Mouse (Mus musculus): Measurements from ENCODE around the gene Hmg20b. TPM values are rescaled to one million over a fixed set of nuclear protein-coding genes. Genes with fewer than 3 reads are reported as not detected.
A peak's percentile ranks its signal among the peaks of the same experiment; 100 is the strongest.

Hmg20b gene
- total RNA-seq, 2 experiments from 2014 or later, result 81.2 to 97.5 TPM

GRCm38 (mm10) chr10:81327959-81328358, 22.3 kb downstream of the Hmg20b start:
- DNase-seq, result no peak

- DNase-seq, result peak; percentile 53
Observed at GRCm38 (mm10) chr10:81326858-81327257, 23.4 kb downstream of the Hmg20b start.

GRCm38 (mm10) chr10:81325781-81326180, 24.5 kb downstream of the Hmg20b start:
- no peak for DNase-seq

GRCm38 (mm10) chr10:81325176-81325575, 25.1 kb downstream of the Hmg20b start:
- no peak for DNase-seq

GRCm38 (mm10) chr10:81323791-81324530, 26.3 kb downstream of the Hmg20b start:
- DNase-seq, result no peak

- no peak for DNase-seq
Observed at GRCm38 (mm10) chr10:81323141-81323775, 27.0 kb downstream of the Hmg20b start.

- no peak for DNase-seq
Observed at GRCm38 (mm10) chr10:81322444-81322843, 27.8 kb downstream of the Hmg20b start.

- DNase-seq, result no peak
Observed at GRCm38 (mm10) chr10:81321436-81321835, 28.8 kb downstream of the Hmg20b start.

- DNase-seq, result peak; percentile 99
Observed at GRCm38 (mm10) chr10:81320550-81321347, 29.5 kb downstream of the Hmg20b start, which contains the start of gene Cactin. Cactin (plus strand) TSS chr10:81321103.

- DNase-seq, result peak; percentile 55
Observed at GRCm38 (mm10) chr10:81319741-81320549, 30.3 kb downstream of the Hmg20b start.

- peak; percentile 45 for DNase-seq
Observed at GRCm38 (mm10) chr10:81319330-81319699, 31.0 kb downstream of the Hmg20b start.

- peak; percentile 85 for DNase-seq
Observed at GRCm38 (mm10) chr10:81318589-81319329, 31.5 kb downstream of the Hmg20b start.

GRCm38 (mm10) chr10:81317273-81317672, 33.0 kb downstream of the Hmg20b start:
- DNase-seq, result peak; percentile 87

- peak; percentile 62 for DNase-seq
Observed at GRCm38 (mm10) chr10:81316338-81317060, 33.8 kb downstream of the Hmg20b start.

- no peak for DNase-seq
Observed at GRCm38 (mm10) chr10:81315587-81315986, 34.7 kb downstream of the Hmg20b start.

GRCm38 (mm10) chr10:81314201-81314600, 36.1 kb downstream of the Hmg20b start:
- no peak for DNase-seq

- DNase-seq, result no peak
Observed at GRCm38 (mm10) chr10:81313581-81313980, 36.7 kb downstream of the Hmg20b start.

- DNase-seq, result no peak
Observed at GRCm38 (mm10) chr10:81309571-81309970, 40.7 kb downstream of the Hmg20b start.

- no peak for DNase-seq
Observed at GRCm38 (mm10) chr10:81306837-81307682, 43.2 kb downstream of the Hmg20b start.

Data from adrenal gland, postnatal 10 days (tissue).